Mouse (Mus musculus) ES-Bruce4 (cell line): ENCODE results near the gene Ankrd34a.
A peak's percentile ranks its signal among the peaks of the same experiment; 100 is the strongest.

ENCODE experiments used
- CTCF ChIP-seq: IDR thresholded peaks from one replicate; pipeline ENCODE4 v1.8.1; 2011; ENCODE audit warnings: low read depth, low read length
- POLR2A ChIP-seq: IDR thresholded peaks from one replicate; pipeline ENCODE4 v1.8.1; 2011; ENCODE audit warnings: low read length; ENCODE audit not compliant: insufficient read depth

DNA sequence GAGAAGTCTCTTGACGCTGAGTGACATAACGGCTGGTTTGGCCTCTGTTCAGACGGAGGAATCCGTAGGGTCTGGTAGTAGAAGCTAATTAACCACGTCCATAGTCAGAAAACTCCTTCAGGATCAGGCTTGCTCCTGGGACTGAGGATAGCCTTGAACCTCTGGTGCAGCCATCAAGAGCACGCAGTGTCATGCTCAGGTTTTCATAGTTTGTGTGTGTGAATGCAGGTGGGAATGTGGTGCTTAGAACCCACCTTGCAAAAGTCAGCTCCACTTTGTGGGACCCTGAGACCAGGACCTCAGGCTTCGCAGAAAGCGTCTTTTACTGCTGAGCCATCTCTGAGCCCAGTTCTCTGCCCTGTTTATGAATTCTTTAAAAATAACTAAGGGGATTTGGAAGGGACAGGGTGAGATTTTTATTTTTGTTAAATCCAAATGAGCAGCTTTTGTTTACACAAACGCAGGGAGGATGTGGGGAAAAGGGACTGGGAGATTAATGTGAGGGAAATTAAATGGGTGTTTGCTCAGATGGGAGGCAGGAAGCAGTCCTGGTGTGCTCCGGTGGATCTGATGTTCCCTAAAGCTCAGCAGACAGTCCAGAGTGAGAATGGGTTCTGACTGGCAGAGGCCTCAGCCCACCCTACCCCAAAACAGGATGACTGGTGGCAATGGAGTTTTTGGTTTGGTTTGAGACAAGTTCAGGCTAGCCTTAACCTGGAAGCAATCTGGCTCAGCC lies 34.3 kb upstream of the Ankrd34a start:
- TF ChIP-seq POLR2A = peak; percentile 96
- TF ChIP-seq CTCF = no peak
